Mouse (Mus musculus): ENCODE measurements around the gene Minpp1.
A peak's percentile ranks its signal among the peaks of the same experiment; 100 is the strongest.
"Not testable (repeated sequence)": the region's sequence is repeated elsewhere in the genome, so short reads cannot be mapped to it uniquely, and the experiment has no call there.

The Minpp1 gene

GRCm38 (mm10) chr19:32485681-32486105 lies at the start of gene Minpp1:
Minpp1 (plus strand) TSS chr19:32485769.
- H3K4me3 ChIP-seq (replicated peaks; ENCODE audit: low read length) = peak within 1 kb of the TSS; percentile 89
- H3K9me3 ChIP-seq (ENCODE audit: low read length) = no peaks in the 10 kb centered on the region
- peaks cover 25% of the 10 kb centered on the region for H3K4me1 ChIP-seq (replicated peaks; ENCODE audit: low read depth, low read length)
- peaks cover 12% of the 10 kb centered on the region for H3K27me3 ChIP-seq (ENCODE audit: insufficient read depth, low read length)
- 0 out of 2 replicates have a peak, but pooled peaks cover 2% of the 10 kb centered on the region for H3K36me3 ChIP-seq (ENCODE audit: insufficient read depth, low read length)
- TF ChIP-seq CTCF (conservative IDR thresholded peaks at IDR 0.05; ENCODE audit: low read length) (no peak), NANOG (IDR thresholded peaks at IDR 0.05; ENCODE audit: borderline replicate concordance, low read length) (no peak), POU5F1 (IDR thresholded peaks at IDR 0.05; ENCODE audit: borderline replicate concordance, low read length) (no peak)

GRCm38 (mm10) chr19:32439356-32439755 lies 46.2 kb upstream of the Minpp1 start:
- Histone ChIP-seq H3K36me3 (ENCODE audit: insufficient read depth, low read length) (no peaks in the 10 kb centered on the region), H3K27me3 (ENCODE audit: insufficient read depth, low read length) (no peaks in the 10 kb centered on the region), H3K9me3 (ENCODE audit: low read length) (peaks cover 4% of the 10 kb centered on the region), H3K4me1 (replicated peaks; ENCODE audit: low read depth, low read length) (peaks cover 10% of the 10 kb centered on the region; the same call in 1 of the 2 replicates), H3K4me3 (replicated peaks; ENCODE audit: low read length) (no peak overlapping the region)
- TF ChIP-seq CTCF (conservative IDR thresholded peaks at IDR 0.05; ENCODE audit: low read length) (no peak), POU5F1 (IDR thresholded peaks at IDR 0.05; ENCODE audit: borderline replicate concordance, low read length) (no peak), NANOG (IDR thresholded peaks at IDR 0.05; ENCODE audit: borderline replicate concordance, low read length) (no peak)

- H3K27me3 ChIP-seq (ENCODE audit: insufficient read depth, low read length) = no peaks in the 10 kb centered on the region
- peaks cover 7% of the 10 kb centered on the region for H3K9me3 ChIP-seq (ENCODE audit: low read length)
- no peak overlapping the region for H3K4me3 ChIP-seq (replicated peaks; ENCODE audit: low read length)
- peaks cover 10% of the 10 kb centered on the region; the same call in 1 of the 2 replicates for H3K4me1 ChIP-seq (replicated peaks; ENCODE audit: low read depth, low read length)
- no peaks in the 10 kb centered on the region for H3K36me3 ChIP-seq (ENCODE audit: insufficient read depth, low read length)
- TF ChIP-seq POU5F1 (IDR thresholded peaks at IDR 0.05; ENCODE audit: borderline replicate concordance, low read length) = no peak
- no peak for TF ChIP-seq NANOG (IDR thresholded peaks at IDR 0.05; ENCODE audit: borderline replicate concordance, low read length)
- peak; percentile 59 for TF ChIP-seq CTCF (conservative IDR thresholded peaks at IDR 0.05; ENCODE audit: low read length)
These were observed 44.0 kb upstream of the Minpp1 start for GRCm38 (mm10) chr19:32441568-32441967.

GRCm38 (mm10) chr19:32448931-32449330 lies 36.6 kb upstream of the Minpp1 start:
- H3K4me1 ChIP-seq (replicated peaks; ENCODE audit: low read depth, low read length) = no peaks in the 10 kb centered on the region
- no peaks in the 10 kb centered on the region for H3K36me3 ChIP-seq (ENCODE audit: insufficient read depth, low read length)
- peaks cover 3% of the 10 kb centered on the region; the same call in 1 of the 2 replicates for H3K9me3 ChIP-seq (ENCODE audit: low read length)
- no peak overlapping the region for H3K4me3 ChIP-seq (replicated peaks; ENCODE audit: low read length)
- TF ChIP-seq POU5F1 (IDR thresholded peaks at IDR 0.05; ENCODE audit: borderline replicate concordance, low read length) (no peak), NANOG (IDR thresholded peaks at IDR 0.05; ENCODE audit: borderline replicate concordance, low read length) (no peak), CTCF (conservative IDR thresholded peaks at IDR 0.05; ENCODE audit: low read length) (no peak)
- no peaks in the 10 kb centered on the region for H3K27me3 ChIP-seq (ENCODE audit: insufficient read depth, low read length)

GRCm38 (mm10) chr19:32452231-32452630 lies 33.3 kb upstream of the Minpp1 start:
- Histone ChIP-seq H3K27me3 (ENCODE audit: insufficient read depth, low read length) (no peaks in the 10 kb centered on the region), H3K4me3 (replicated peaks; ENCODE audit: low read length) (no peak overlapping the region), H3K9me3 (ENCODE audit: low read length) (no peaks in the 10 kb centered on the region), H3K36me3 (ENCODE audit: insufficient read depth, low read length) (no peaks in the 10 kb centered on the region), H3K4me1 (replicated peaks; ENCODE audit: low read depth, low read length) (no peaks in the 10 kb centered on the region)
- TF ChIP-seq POU5F1 (IDR thresholded peaks at IDR 0.05; ENCODE audit: borderline replicate concordance, low read length) (no peak), CTCF (conservative IDR thresholded peaks at IDR 0.05; ENCODE audit: low read length) (no peak), NANOG (IDR thresholded peaks at IDR 0.05; ENCODE audit: borderline replicate concordance, low read length) (no peak)

- H3K4me1 ChIP-seq (replicated peaks; ENCODE audit: low read depth, low read length) = no peaks in the 10 kb centered on the region
- TF ChIP-seq POU5F1 (IDR thresholded peaks at IDR 0.05; ENCODE audit: borderline replicate concordance, low read length) (no peak), CTCF (conservative IDR thresholded peaks at IDR 0.05; ENCODE audit: low read length) (no peak), NANOG (IDR thresholded peaks at IDR 0.05; ENCODE audit: borderline replicate concordance, low read length) (no peak)
These were observed 28.8 kb upstream of the Minpp1 start for GRCm38 (mm10) chr19:32456744-32457143.

GRCm38 (mm10) chr19:32457631-32458030 lies 27.9 kb upstream of the Minpp1 start:
- H3K4me1 ChIP-seq (replicated peaks; ENCODE audit: low read depth, low read length); H3K9me3 ChIP-seq (ENCODE audit: low read length); H3K27me3 ChIP-seq (ENCODE audit: insufficient read depth, low read length); H3K4me3 ChIP-seq (replicated peaks; ENCODE audit: low read length); H3K36me3 ChIP-seq (ENCODE audit: insufficient read depth, low read length): not testable (repeated sequence)

More at GRCm38 (mm10) chr19:32456744-32457143, 28.8 kb upstream of the Minpp1 start:
- no peaks in the 10 kb centered on the region for H3K9me3 ChIP-seq (ENCODE audit: low read length)
- no peak overlapping the region for H3K4me3 ChIP-seq (replicated peaks; ENCODE audit: low read length)
- H3K27me3 ChIP-seq (ENCODE audit: insufficient read depth, low read length) = no peaks in the 10 kb centered on the region
- no peaks in the 10 kb centered on the region for H3K36me3 ChIP-seq (ENCODE audit: insufficient read depth, low read length)

GRCm38 (mm10) chr19:32463037-32463436 lies 22.5 kb upstream of the Minpp1 start:
- Histone ChIP-seq H3K9me3 (ENCODE audit: low read length) (no peaks in the 10 kb centered on the region), H3K36me3 (ENCODE audit: insufficient read depth, low read length) (no peaks in the 10 kb centered on the region), H3K4me3 (replicated peaks; ENCODE audit: low read length) (no peak overlapping the region), H3K4me1 (replicated peaks; ENCODE audit: low read depth, low read length) (no peaks in the 10 kb centered on the region), H3K27me3 (ENCODE audit: insufficient read depth, low read length) (no peaks in the 10 kb centered on the region)
- TF ChIP-seq POU5F1 (IDR thresholded peaks at IDR 0.05; ENCODE audit: borderline replicate concordance, low read length) (no peak), NANOG (IDR thresholded peaks at IDR 0.05; ENCODE audit: borderline replicate concordance, low read length) (no peak), CTCF (conservative IDR thresholded peaks at IDR 0.05; ENCODE audit: low read length) (no peak)

GRCm38 (mm10) chr19:32465228-32465627 lies 20.3 kb upstream of the Minpp1 start:
- H3K27me3 ChIP-seq (ENCODE audit: insufficient read depth, low read length) = no peaks in the 10 kb centered on the region
- no peaks in the 10 kb centered on the region for H3K4me1 ChIP-seq (replicated peaks; ENCODE audit: low read depth, low read length)
- no peak for TF ChIP-seq POU5F1 (IDR thresholded peaks at IDR 0.05; ENCODE audit: borderline replicate concordance, low read length)
- TF ChIP-seq NANOG (IDR thresholded peaks at IDR 0.05; ENCODE audit: borderline replicate concordance, low read length) = no peak
- TF ChIP-seq CTCF (conservative IDR thresholded peaks at IDR 0.05; ENCODE audit: low read length) = no peak
- no peaks in the 10 kb centered on the region for H3K36me3 ChIP-seq (ENCODE audit: insufficient read depth, low read length)
- H3K9me3 ChIP-seq (ENCODE audit: low read length) = no peaks in the 10 kb centered on the region
- H3K4me3 ChIP-seq (replicated peaks; ENCODE audit: low read length) = no peak overlapping the region

All from E14TG2a.4 (cell line).